Mouse (Mus musculus): ENCODE results near the gene Tcf21.

DNA sequence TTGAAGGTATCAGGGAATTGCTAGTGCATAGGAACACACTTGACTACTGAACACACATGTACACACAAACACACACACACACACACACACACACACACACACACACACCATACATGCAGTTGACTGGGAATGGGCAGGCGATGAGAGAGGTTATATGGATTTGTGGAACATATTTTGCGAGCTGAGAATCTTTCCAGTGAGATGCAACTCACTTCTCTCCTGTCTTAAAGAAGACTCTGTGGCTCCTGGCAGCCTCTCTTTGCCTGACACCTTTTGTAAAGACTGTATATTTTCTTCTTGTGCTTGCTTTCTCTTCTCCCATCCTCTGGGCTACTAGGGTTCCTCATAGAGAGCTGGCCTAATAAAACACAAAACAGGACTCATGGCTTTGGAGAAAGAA is 867 bp upstream of the Tcf21 start:
- TF ChIP-seq GATA1 (IDR thresholded peaks at IDR 0.05; ENCODE audit: borderline replicate concordance, low read length) (no peak), FLI1 (IDR thresholded peaks at IDR 0.05; ENCODE audit: low read length) (no peak)

Measured in megakaryocyte, embryonic 14.5 days (primary cell).